Mouse (Mus musculus): Measurements from ENCODE around the gene Prcd. TPM values are rescaled to one million over a fixed set of nuclear protein-coding genes. Genes with fewer than 3 reads are reported as not detected.

The Prcd gene
- total and polyA plus RNA-seq, 3 experiments, result not detected

- TF ChIP-seq E2F4 (IDR thresholded peaks at IDR 0.05; ENCODE audit: insufficient replicate concordance, low read depth, low read length) (no peak; the same call in 1 of the 2 replicates), PAX5 (IDR thresholded peaks at IDR 0.05; ENCODE audit: low read length) (no peak), ZMIZ1 (IDR thresholded peaks at IDR 0.05; ENCODE audit: low read depth, low read length) (no peak), NELFE (IDR thresholded peaks at IDR 0.05; ENCODE audit: low read depth, low read length) (no peak; the same call in 1 of the 2 replicates), JUND (conservative IDR thresholded peaks at IDR 0.05; ENCODE audit: low read depth, low read length) (no peak), ZKSCAN1 (IDR thresholded peaks at IDR 0.05; ENCODE audit: borderline replicate concordance, low read depth, low read length) (no peak), EP300 (IDR thresholded peaks at IDR 0.05; ENCODE audit: low read length) (no peak)
These were observed 17.9 kb downstream of the Prcd start (continued) for GRCm38 (mm10) chr11:116671112-116671844.

GRCm38 (mm10) chr11:116671845-116672434 is 18.6 kb downstream of the Prcd start:
- peak overlapping the region; percentile 96 for H3K9ac ChIP-seq (ENCODE audit: insufficient read depth, low read depth)
- TF ChIP-seq USF1 (IDR thresholded peaks at IDR 0.05; ENCODE audit: low read depth, low read length), result no peak
- TF ChIP-seq MAX (IDR thresholded peaks at IDR 0.05; ENCODE audit: low read length), result peak; percentile 98
- no peak for TF ChIP-seq MAFK (IDR thresholded peaks at IDR 0.05; ENCODE audit: insufficient replicate concordance, low read length)
- TF ChIP-seq MYC (IDR thresholded peaks at IDR 0.05; ENCODE audit: low read depth, low read length), result no peak; the same call in 1 of the 2 replicates
- 0 out of 2 replicates have a peak, but pooled peaks have one; percentile 34 for TF ChIP-seq CHD1 (IDR thresholded peaks at IDR 0.05; ENCODE audit: low read depth, low read length)
- TF ChIP-seq NRF1 (IDR thresholded peaks at IDR 0.05; ENCODE audit: low read depth, low read length), result no peak
- TF ChIP-seq ZMIZ1 (IDR thresholded peaks at IDR 0.05; ENCODE audit: low read depth, low read length), result peak; percentile 89
- TF ChIP-seq MXI1 (IDR thresholded peaks at IDR 0.05; ENCODE audit: low read depth, low read length), result peak; percentile 96
- TF ChIP-seq TCF12 (IDR thresholded peaks at IDR 0.05; ENCODE audit: low read depth, low read length), result no peak; the same call in 1 of the 2 replicates
- no peak for TF ChIP-seq USF2 (conservative IDR thresholded peaks at IDR 0.05; ENCODE audit: low read depth, low read length)
- no peak for TF ChIP-seq MEF2A (IDR thresholded peaks at IDR 0.05; ENCODE audit: borderline replicate concordance, low read depth, low read length)
- no peak for TF ChIP-seq ZNF384 (IDR thresholded peaks at IDR 0.05; ENCODE audit: low read depth, low read length)
- 0 out of 2 replicates have a peak, but pooled peaks have one; percentile 37 for TF ChIP-seq UBTF (IDR thresholded peaks at IDR 0.05; ENCODE audit: low read depth, low read length)
- no peak for TF ChIP-seq IRF4 (IDR thresholded peaks at IDR 0.05; ENCODE audit: low read depth, low read length)
- no peak for TF ChIP-seq BHLHE40 (IDR thresholded peaks at IDR 0.05; ENCODE audit: low read depth, low read length)
- peak; percentile 87 for TF ChIP-seq NELFE (IDR thresholded peaks at IDR 0.05; ENCODE audit: low read depth, low read length)
- TF ChIP-seq KAT2A (IDR thresholded peaks at IDR 0.05; ENCODE audit: insufficient replicate concordance, low read length), result no peak
- no peak for TF ChIP-seq HCFC1 (IDR thresholded peaks at IDR 0.05; ENCODE audit: low read depth, low read length)
- TF ChIP-seq ZC3H11A (IDR thresholded peaks at IDR 0.05; ENCODE audit: low read depth, low read length), result no peak
- peak; percentile 98 for TF ChIP-seq POLR2AphosphoS2 (IDR thresholded peaks at IDR 0.05; ENCODE audit: low read depth, low read length)
- no peak for TF ChIP-seq EP300 (IDR thresholded peaks at IDR 0.05; ENCODE audit: low read length)
- no peak for TF ChIP-seq POLR2A (IDR thresholded peaks at IDR 0.05; ENCODE audit: low read depth, low read length)
- 0 out of 2 replicates have a peak, but pooled peaks have one; percentile 47 for TF ChIP-seq E2F4 (IDR thresholded peaks at IDR 0.05; ENCODE audit: insufficient replicate concordance, low read depth, low read length)
- TF ChIP-seq SIN3A (IDR thresholded peaks at IDR 0.05; ENCODE audit: low read length), result peak; percentile 98
- no peak for TF ChIP-seq JUN (IDR thresholded peaks at IDR 0.05; ENCODE audit: insufficient read depth, low read depth, low read length)
- TF ChIP-seq JUND (conservative IDR thresholded peaks at IDR 0.05; ENCODE audit: low read depth, low read length), result no peak
- H3K79me2 ChIP-seq (replicated peaks; ENCODE audit: control insufficient read depth, extremely low read depth, insufficient read depth, poor library complexity, severe bottlenecking), result peaks cover 42% of the 10 kb centered on the region
- peak overlapping the region; percentile 78; the same call in 1 of the 2 replicates for H3K4me2 ChIP-seq (ENCODE audit: insufficient read depth, low read depth, poor library complexity, severe bottlenecking)
- H3K9me3 ChIP-seq (replicated peaks; ENCODE audit: low read length), result no peaks in the 10 kb centered on the region
- H3K36me3 ChIP-seq (replicated peaks in 1 of 2; ENCODE audit: control insufficient read depth in 1 of 2, insufficient read depth in 1 of 2, low read length in 1 of 2), result peaks cover 39 to 45% of the 10 kb centered on the region in 2 experiments
- peaks cover 34 to 73% of the 10 kb centered on the region in 2 experiments for H3K4me1 ChIP-seq (ENCODE audit: control insufficient read depth in 1 of 2, insufficient read depth in 2 of 2)
- no peak for DNase-seq (ENCODE audit: extremely low read depth)
- in situ Hi-C loops (cut with MboI; ENCODE audit: low pct_ligation_motif_present, low pct_unique_long_range_greater_than_20kb, low sequenced_read_pairs), result loop anchor here (25.0 kb wide), 1 partner anchor 515 kb away; the partner anchor contains the start of gene Sept9
- H3K27me3 ChIP-seq (replicated peaks), result no peaks in the 10 kb centered on the region
- peak overlapping the region; percentile 27 for H3K27ac ChIP-seq (ENCODE audit: insufficient read depth, low read depth)
- H3K4me3 ChIP-seq (replicated peaks in 1 of 3; ENCODE audit: low read depth in 2 of 3, low read length in 2 of 3, poor library complexity in 1 of 3), result peak overlapping the region; percentile 67 to 99 (median 88)
- dilution Hi-C loops (cut with MboI; ENCODE audit: extremely low pct_ligation_motif_present, extremely low pct_unique_long_range_greater_than_20kb, low sequenced_read_pairs), result no loop called here
